Mouse (Mus musculus) testis, adult 2 months (tissue): ENCODE measurements around the gene Edf1. TPM values are rescaled to one million over a fixed set of nuclear protein-coding genes. Genes with fewer than 3 reads are reported as not detected.

Experiments
- H3K27ac ChIP-seq: fragments of 200-500 bp; 2 replicates; pipeline ENCODE4 v1.5.1; 2012; ENCODE audit warnings: low read depth, low read length; ENCODE audit not compliant: control insufficient read depth, insufficient read depth
- H3K27me3 ChIP-seq: fragments of 200-500 bp; 2 replicates; pipeline ENCODE4 v1.6.1; 2012; ENCODE audit warnings: mild to moderate bottlenecking, low read length, moderate library complexity; ENCODE audit not compliant: control insufficient read depth, insufficient read depth
- H3K36me3 ChIP-seq: fragments of 200-500 bp; 2 replicates; pipeline ENCODE4 v1.6.1; 2012; ENCODE audit warnings: mild to moderate bottlenecking, low read length; ENCODE audit not compliant: control insufficient read depth, insufficient read depth
- H3K4me1 ChIP-seq: fragments of 200-500 bp; 2 replicates; pipeline ENCODE4 v1.6.1; 2012; ENCODE audit warnings: low read length; ENCODE audit not compliant: control insufficient read depth, insufficient read depth
- H3K4me3 ChIP-seq: fragments of 200-500 bp; 2 replicates; pipeline ENCODE4 v1.5.1; 2012; ENCODE audit warnings: low read depth, mild to moderate bottlenecking, low read length, moderate library complexity, mixed read lengths; ENCODE audit not compliant: control insufficient read depth
- CTCF ChIP-seq: fragments of 200-500 bp; IDR thresholded peaks from 2 replicates; pipeline ENCODE4 v1.5.1; 2012; ENCODE audit warnings: low read depth, mild to moderate bottlenecking, inconsistent platforms, low read length, moderate library complexity; ENCODE audit not compliant: control insufficient read depth, insufficient read depth, insufficient replicate concordance
- POLR2A ChIP-seq: fragments of 200-500 bp; IDR thresholded peaks from 2 replicates; pipeline ENCODE4 v1.6.1; 2012; ENCODE audit warnings: low read depth, mild to moderate bottlenecking, inconsistent platforms, low read length, moderate library complexity; ENCODE audit not compliant: control insufficient read depth
- polyA plus RNA-seq: library from polyadenylated mRNA; depleted of rRNA; stranded (reverse); fragments of >200 nt; gene quantifications from 2 replicates; pipeline ENCODE4 v1.2.3, GENCODE M21; 2012

Edf1 gene
- polyA plus RNA-seq, 1 experiment, result 170 TPM

DNA sequence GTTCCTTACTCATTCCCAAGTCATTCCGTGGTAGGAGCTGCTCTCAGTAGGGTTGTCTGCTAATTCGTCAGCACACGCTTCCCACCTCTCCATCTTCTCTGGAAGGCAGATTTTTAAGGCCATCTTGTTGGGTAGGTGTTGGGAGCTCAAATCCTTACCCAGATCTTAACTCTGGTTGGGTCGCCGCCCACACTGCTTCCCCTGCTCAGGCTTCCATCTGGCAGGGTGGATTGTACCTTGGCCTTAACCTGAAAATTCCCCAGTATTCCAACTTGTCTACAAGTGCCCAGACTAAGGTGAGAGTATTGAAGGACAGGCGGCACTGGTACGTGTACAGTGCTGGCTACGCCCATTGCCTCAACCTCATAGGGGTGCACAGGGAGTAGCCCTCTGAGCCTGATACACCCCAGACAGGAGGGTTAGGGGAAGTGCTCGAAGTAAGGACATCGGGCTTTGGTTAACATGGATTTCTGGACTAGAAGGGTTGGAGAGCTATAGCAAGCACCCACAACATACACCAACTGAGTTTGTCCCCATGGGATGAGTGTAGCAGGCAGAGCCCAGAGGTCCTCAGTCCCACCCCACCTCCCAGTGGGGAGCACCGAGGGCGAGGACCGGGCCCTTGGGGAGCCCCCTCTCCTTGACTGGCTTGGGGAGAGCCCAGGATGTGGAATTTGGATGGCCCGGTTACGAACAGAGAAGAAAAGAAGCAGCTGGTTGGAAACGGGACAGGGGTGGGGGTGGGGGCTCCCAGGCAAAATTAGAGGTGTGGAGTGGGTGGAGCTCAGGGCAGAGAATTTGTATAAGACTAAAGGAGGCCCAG, 18.6 kb downstream of the Edf1 start:
- Histone ChIP-seq H3K4me1 (peaks cover 58% of the 10 kb centered on the region), H3K27me3 (no peaks in the 10 kb centered on the region), H3K27ac (no peak overlapping the region), H3K4me3 (no peak overlapping the region), H3K36me3 (no peaks in the 10 kb centered on the region)
- no peak for TF ChIP-seq POLR2A
- TF ChIP-seq CTCF, result no peak

DNA sequence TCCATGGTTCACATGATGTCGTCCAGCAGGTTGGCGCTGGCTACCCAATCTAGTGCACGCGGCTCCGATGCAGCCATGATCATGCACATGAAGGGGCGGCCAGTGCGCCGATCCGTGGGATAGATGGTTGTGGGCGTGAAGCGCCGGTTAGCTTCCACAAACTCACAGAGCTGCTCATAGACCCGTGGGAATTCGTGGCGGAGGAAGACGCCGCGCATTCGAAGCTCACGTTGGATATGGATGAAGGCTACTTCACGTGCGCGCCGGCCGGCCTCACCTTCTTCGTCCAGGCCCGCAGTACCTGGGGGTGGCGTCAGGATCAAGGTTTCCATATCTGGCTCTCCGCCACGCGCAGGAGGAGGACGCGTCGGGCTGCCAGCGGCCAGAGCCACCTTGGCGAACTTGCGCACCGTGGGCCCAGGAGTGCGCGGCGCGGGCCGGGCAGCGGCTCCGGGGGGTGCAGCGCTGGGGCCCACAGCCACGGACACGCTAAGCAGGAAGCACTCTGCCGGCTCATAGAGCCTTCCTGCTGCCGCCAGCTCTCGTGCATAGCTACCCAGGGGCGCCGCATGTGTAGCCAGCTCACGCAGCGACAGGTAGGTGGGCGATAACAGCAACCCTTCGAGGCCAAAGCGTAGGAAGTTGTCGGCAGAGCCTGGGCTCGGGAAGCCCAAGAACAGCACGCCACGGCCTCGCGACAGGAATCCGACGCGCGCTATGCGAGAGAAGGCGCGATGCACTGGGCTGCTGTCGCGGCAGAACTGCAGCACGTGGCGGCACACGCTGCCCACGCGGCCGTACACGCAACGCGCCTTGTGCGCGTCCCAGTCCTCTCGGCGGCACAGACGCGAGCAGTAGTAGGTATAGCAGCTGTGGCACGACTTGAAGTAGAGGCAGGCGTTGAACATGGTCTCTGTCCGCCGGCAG, 19.6 kb downstream of the Edf1 start:
- Histone ChIP-seq H3K27me3 (no peaks in the 10 kb centered on the region), H3K27ac (no peak overlapping the region), H3K4me1 (peaks cover 61% of the 10 kb centered on the region), H3K4me3 (peak overlapping the region; percentile 37), H3K36me3 (no peaks in the 10 kb centered on the region)
- no peak for TF ChIP-seq CTCF
- TF ChIP-seq POLR2A, result no peak

DNA sequence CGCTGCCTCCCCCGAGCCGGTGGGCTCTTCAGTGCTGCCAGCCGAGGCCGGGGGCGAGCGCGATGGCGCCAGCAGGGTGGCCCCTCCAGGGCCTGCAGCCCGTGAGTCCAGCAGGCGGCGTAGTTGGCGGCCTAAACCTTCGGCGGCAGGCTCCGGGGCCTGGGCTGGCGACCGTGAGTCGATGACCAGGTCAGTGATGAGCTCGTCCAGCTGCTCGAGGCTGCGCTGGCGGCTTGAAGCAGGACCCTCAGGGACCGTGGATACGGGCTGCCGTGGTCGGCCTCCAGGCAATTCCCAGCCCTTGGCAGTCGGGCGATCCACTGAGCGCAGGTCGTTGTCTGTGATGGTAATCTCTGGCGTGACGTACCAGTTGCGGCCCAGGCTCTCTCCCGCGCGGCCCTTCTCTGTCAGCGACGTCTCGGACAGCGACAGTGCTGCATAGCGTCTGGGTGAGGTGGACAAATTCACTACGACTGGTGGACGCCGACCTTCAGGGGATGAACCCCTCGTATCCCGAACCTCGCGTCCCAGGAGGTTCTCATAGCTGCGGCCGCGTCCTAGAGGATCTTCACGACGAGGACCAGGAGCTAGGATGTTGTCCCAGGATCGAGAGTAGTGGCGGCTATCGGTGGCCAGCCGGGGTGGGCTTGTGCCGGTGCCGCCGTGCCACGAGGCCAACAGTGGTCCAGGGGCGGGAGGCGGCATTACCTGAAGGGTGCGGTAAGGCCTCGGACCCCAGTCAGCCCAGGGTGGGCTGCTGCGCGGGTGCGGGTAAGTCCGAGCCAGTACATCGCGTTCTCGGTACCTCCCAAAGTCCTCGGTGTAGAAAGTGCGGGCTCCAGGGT, 20.5 kb downstream of the Edf1 start:
- Histone ChIP-seq H3K27me3 (no peaks in the 10 kb centered on the region), H3K36me3 (no peaks in the 10 kb centered on the region), H3K27ac (no peak overlapping the region), H3K4me1 (peaks cover 61% of the 10 kb centered on the region), H3K4me3 (peak overlapping the region; percentile 37)
- TF ChIP-seq POLR2A (no peak), CTCF (no peak)

DNA sequence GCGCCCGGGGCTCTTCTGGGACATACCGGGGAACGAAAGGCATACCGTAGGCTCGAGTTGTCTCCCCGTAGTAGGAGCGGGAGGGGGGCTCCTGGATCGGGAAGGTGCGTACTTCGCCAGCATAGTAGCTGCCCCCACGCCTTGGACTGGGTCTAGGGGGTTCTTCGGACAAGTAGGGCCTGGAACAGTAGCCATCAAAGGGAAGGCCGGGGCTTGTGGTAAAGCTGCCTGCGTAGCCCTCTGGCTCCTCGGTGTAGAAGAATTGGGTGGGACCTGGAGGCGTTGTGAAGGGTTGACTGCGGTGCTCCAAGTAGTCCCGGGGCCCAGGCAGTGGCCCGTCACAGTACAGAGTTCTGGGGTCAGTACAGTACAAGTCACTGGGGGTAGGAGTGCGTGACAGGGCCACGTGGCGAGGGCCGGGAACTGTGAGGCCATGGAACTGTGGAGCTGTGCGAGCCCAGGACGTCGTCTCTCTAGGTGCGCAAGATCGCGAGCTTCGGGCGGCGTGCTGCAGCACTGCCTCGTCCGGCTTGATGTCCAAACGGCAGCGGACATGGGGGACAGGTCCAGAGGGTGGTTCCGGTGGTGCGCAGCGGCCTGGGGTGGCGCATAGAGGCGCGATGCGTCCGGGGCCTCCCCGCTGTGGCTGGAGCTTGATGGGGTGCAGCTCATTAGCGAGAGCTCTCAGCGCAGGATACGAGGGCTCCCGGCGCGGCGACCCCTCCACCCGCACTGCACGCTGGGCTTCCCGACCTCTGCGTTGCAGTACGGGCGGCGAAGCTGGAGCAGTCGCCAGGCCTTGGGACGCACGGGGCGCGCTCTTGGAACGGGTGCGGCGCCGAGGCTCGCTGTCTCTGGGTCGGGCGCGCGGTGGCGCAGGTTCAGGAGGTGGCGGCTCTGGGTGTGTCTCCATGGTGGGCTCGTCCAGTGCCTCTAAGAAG, 21.4 kb downstream of the Edf1 start:
- Histone ChIP-seq H3K27ac (no peak overlapping the region), H3K36me3 (no peaks in the 10 kb centered on the region; the same call in 1 of the 2 replicates), H3K4me1 (peaks cover 58% of the 10 kb centered on the region), H3K27me3 (no peaks in the 10 kb centered on the region), H3K4me3 (peak overlapping the region; percentile 26)
- TF ChIP-seq POLR2A, result no peak; the same call in 1 of the 2 replicates
- TF ChIP-seq CTCF, result no peak

DNA sequence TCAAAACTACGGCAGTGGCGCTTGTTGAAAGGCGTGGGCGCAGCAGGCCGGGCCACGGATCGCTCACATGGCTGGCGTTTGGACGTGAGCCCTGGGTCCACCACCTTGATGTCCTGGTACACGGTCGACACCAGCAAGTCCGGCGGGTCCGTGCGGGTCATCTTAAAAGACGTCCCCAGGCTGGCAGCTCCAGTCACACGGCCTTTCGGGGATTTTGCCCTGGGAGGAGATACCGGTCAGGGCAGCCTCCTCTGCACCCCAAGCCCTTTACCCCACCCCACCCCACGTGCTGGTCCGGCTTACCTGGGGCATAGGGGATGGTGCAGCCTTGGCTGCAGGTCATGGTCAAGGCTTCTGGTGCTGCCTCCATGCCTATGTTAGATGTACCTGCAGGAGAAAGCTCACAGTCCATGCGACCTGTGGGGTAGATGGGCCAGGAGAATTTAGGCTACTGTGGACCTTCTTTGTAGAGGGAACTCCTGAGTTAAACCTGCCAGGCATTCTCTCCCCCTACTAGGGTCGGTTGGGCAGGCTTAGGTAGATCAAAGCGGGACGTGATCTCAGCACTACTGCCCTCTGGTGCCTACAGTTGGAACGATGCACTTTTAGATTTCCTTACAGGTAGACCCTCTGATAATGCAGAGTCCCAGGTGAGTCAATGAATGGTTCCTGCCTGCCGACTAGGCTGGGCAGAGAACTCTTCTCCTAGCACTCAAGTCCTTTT, 22.3 kb downstream of the Edf1 start:
- peaks cover 55% of the 10 kb centered on the region for H3K4me1 ChIP-seq
- no peaks in the 10 kb centered on the region; the same call in 1 of the 2 replicates for H3K36me3 ChIP-seq
- no peak overlapping the region for H3K4me3 ChIP-seq
- H3K27me3 ChIP-seq, result no peaks in the 10 kb centered on the region
- TF ChIP-seq POLR2A (no peak), CTCF (no peak)
- no peak overlapping the region for H3K27ac ChIP-seq
